Mouse (Mus musculus) neural tube, embryonic 12.5 days (tissue): ENCODE data around the gene Camk2n2. TPM values are rescaled to one million over a fixed set of nuclear protein-coding genes. Genes with fewer than 3 reads are reported as not detected.
A peak's percentile ranks its signal among the peaks of the same experiment; 100 is the strongest.
"Not testable (repeated sequence)": the region's sequence is repeated elsewhere in the genome, so short reads cannot be mapped to it uniquely, and the experiment has no call there.

Source experiments
- ATAC-seq: fragments of 200-750 bp; cut with Nextera tagmentation; 2 replicates; pipeline ENCODE4 v1.8.0; 2017; ENCODE audit warnings: low read depth, mild to moderate bottlenecking, moderate TSS enrichment, moderate library complexity; ENCODE audit not compliant: low FRiP score
- H3K27ac ChIP-seq: fragments of 300-500 bp; sonication (generic); 2 replicates; pipeline ENCODE4 v1.5.1; 2016
- H3K27me3 ChIP-seq: fragments of 300-500 bp; sonication (generic); replicated peaks from 2 replicates; pipeline ENCODE4 v1.6.1; 2016; ENCODE audit warnings: mild to moderate bottlenecking
- H3K36me3 ChIP-seq: fragments of 300-500 bp; sonication (generic); 2 replicates; pipeline ENCODE4 v1.6.1; 2016; ENCODE audit warnings: mild to moderate bottlenecking
- H3K4me1 ChIP-seq: fragments of 300-500 bp; sonication (generic); 2 replicates; pipeline ENCODE4 v1.6.1; 2016
- H3K4me2 ChIP-seq: fragments of 300-500 bp; sonication (generic); replicated peaks from 2 replicates; pipeline ENCODE4 v1.6.1; 2016; ENCODE audit warnings: mild to moderate bottlenecking
- H3K4me3 ChIP-seq: fragments of 300-500 bp; sonication (generic); 2 replicates; pipeline ENCODE4 v1.5.1; 2016
- H3K9ac ChIP-seq: fragments of 300-500 bp; sonication (generic); 2 replicates; pipeline ENCODE4 v1.6.1; 2016; ENCODE audit warnings: mild to moderate bottlenecking
- H3K9me3 ChIP-seq: fragments of 300-500 bp; sonication (generic); 2 replicates; pipeline ENCODE4 v1.6.1; 2016; ENCODE audit warnings: mild to moderate bottlenecking
- WGBS: fragments of 180-500 bp; shearing (Covaris S2); methylation state at CpG from one replicate; pipeline ENCODE4 v1.1.7; 2016; 5-methylcytosine and 5-hydroxymethylcytosine counted together
- polyA plus RNA-seq: library from polyadenylated mRNA; unstranded; fragments of >200 nt; fragmentation: Nextera tagmentation; extraction: Ambion mirVana; gene quantifications from 2 replicates; pipeline ENCODE4 v1.2.1, GENCODE M21; 2016

Gene Camk2n2
- polyA plus RNA-seq: 11.9 and 12.3 TPM in 2 replicates

DNA sequence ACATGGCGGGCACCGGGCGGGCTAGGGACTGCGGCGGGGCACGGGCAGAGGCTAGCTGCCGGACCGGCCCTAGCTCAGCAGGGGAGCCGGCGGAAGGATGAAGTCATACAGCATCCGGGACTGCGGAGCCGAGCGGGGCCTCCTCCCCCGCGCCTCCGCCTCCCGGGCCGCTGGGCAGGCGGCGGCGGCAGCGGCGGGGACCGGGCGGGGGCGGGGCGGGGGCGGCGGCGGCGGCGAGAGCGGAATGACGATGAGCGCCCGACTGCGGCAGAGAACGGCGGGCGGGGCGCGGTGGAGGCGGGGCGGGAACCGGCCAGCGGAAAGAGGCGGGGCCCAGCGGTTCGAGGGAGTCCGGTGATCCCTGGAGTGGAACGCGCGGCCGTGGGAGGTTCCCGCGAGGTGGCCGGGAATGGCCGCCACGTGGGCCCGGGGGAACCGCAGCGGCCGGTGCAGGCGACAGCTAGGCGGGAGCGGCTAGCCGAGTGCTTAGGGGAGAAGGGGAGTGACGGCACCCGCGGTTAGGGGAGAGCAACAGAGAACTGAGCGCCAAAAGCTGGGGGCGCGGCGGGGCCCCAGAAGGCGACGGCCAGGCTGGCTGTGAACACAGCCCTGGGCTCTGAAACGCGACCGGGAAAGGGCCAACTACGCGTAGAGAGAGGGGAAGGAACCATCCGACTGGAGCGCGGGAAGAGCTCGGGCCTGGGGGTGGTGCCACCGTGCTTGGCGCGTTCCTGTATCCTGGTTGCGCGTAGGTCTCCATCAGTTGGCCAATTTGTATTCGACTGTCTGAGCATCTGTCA is at the start of gene Camk2n2:
Camk2n2 (minus strand) TSS at position 97 of the 800 bp plus-strand sequence.
- no peaks in the 10 kb centered on the region for H3K36me3 ChIP-seq
- H3K4me1 ChIP-seq: peaks cover 31% of the 10 kb centered on the region
- peak within 1 kb of the TSS; percentile 82 for H3K27ac ChIP-seq
- no peaks in the 10 kb centered on the region for H3K9me3 ChIP-seq
- no peaks in the 10 kb centered on the region; the same call in 1 of the 2 replicates for H3K27me3 ChIP-seq
- ATAC-seq: peak; percentile 51
- peak within 1 kb of the TSS; percentile 81 for H3K9ac ChIP-seq
- peak within 1 kb of the TSS; percentile 78 for H3K4me3 ChIP-seq
- WGBS: under 1% methylated on average over 90 of the region's 92 CpGs
- H3K4me2 ChIP-seq: peak within 1 kb of the TSS; percentile 96

DNA sequence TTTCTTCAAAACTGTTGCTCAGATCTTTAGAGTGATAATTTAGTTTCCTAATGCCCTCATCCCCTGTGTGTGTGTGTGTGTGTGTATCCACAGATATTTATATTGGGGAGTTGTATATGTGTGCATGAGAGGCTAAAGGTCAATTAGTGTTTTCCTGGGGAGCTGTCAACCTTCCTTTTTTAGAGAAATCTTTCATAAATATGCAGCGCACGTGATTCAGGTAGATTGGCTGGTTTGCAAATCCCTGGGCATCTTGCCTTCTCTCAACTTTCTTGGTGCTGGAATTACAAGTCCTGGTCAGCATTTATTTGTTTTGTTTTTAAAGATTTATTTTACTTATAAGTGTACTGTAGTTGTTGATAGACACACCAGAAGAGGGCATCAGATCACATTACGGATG is 49.2 kb upstream of the Camk2n2 start:
- Histone ChIP-seq H3K27ac (no peak overlapping the region), H3K4me1 (peaks cover 15% of the 10 kb centered on the region), H3K9me3 (no peaks in the 10 kb centered on the region), H3K4me3 (no peak overlapping the region), H3K27me3 (no peaks in the 10 kb centered on the region), H3K36me3 (peaks cover 2% of the 10 kb centered on the region), H3K9ac (no peak overlapping the region), H3K4me2 (no peak overlapping the region)
- ATAC-seq: no peak
- 92% methylated on average over 3 of the region's 3 CpGs for WGBS

DNA sequence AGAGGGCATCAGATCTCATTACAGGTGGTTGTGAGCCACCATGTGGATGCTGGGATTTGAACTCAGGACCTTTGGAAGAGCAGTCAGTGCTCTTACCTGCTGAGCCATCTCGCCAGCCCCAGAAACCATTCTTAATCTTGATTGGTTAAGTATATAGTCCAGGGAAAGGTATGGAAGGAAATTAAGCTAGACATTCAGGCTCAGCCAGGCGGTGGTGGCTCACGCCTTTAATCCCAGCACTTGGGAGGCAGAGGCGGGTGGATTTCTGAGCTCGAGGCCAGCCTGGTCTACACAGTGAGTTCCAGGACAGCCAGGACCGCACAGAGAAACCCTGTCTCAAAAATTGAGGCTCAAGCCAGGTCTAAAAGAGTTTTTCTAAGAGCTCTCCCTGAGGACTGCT is 46.9 kb upstream of the Camk2n2 start, which contains the start of gene Eif4g1:
Eif4g1 (plus strand) TSS at position 301 of the 400 bp plus-strand sequence.
- WGBS: 97% methylated on average over 5 of the region's 6 CpGs
- H3K4me1 ChIP-seq, H3K27me3 ChIP-seq, ATAC-seq, H3K9ac ChIP-seq, H3K9me3 ChIP-seq, H3K4me3 ChIP-seq, H3K4me2 ChIP-seq, H3K27ac ChIP-seq: not testable (repeated sequence)
- H3K36me3 ChIP-seq: peaks cover 16% of the 10 kb centered on the region

DNA sequence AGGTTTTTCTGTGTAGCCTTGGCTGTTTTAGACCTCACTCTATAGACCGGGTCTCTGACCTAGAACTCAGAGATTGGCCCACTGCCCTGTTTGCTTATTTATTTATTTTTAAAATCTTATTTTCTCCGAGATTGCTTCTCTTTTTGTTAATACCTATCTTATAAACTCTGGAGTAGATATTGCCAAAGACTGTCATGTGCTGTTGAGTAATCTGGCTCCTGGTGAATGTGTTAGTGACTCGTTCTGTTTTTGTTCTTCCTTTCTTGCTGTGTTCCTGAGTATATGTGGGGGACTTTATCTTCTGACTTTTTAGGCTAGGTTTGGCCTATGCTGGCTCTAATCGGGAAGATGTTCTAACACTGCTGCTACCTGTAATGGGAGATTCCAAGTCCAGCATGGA is 36.6 kb upstream of the Camk2n2 start:
- no peaks in the 10 kb centered on the region for H3K27me3 ChIP-seq
- no peak overlapping the region for H3K4me3 ChIP-seq
- H3K27ac ChIP-seq: no peak overlapping the region
- H3K36me3 ChIP-seq: peaks cover 82% of the 10 kb centered on the region
- no peak for ATAC-seq
- peaks cover 6% of the 10 kb centered on the region for H3K4me1 ChIP-seq
- no peaks in the 10 kb centered on the region for H3K9me3 ChIP-seq
- H3K9ac ChIP-seq: no peak overlapping the region
- H3K4me2 ChIP-seq: no peak overlapping the region
- 91% methylated on average over 4 of the region's 4 CpGs for WGBS

DNA sequence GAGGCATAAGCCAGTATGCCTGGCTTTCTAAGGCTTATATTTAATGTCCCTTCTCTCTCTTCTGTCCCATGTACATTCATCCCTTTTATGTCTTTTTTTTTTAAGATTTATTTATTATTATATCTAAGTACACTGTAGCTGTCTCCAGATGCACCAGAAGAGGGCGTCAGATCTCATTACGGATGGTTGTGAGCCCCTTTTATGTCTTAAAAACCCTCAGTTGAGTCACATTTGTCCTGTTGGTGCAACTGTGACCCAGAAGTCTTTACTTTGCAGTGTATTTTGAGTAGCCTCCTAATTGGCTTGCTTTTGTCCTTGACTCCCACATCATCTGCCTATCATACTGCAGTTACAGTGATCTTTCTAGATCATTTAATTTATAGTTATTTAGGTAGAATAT is 32.2 kb upstream of the Camk2n2 start:
- ATAC-seq: no peak
- WGBS: 51% methylated on average over 2 of the region's 2 CpGs
- Histone ChIP-seq H3K9me3 (no peaks in the 10 kb centered on the region), H3K27ac (no peak overlapping the region), H3K4me2 (peak overlapping the region; percentile 91; the same call in 1 of the 2 replicates), H3K36me3 (peaks cover 40% of the 10 kb centered on the region), H3K4me1 (peaks cover 16% of the 10 kb centered on the region), H3K4me3 (no peak overlapping the region), H3K9ac (no peak overlapping the region), H3K27me3 (no peaks in the 10 kb centered on the region)

DNA sequence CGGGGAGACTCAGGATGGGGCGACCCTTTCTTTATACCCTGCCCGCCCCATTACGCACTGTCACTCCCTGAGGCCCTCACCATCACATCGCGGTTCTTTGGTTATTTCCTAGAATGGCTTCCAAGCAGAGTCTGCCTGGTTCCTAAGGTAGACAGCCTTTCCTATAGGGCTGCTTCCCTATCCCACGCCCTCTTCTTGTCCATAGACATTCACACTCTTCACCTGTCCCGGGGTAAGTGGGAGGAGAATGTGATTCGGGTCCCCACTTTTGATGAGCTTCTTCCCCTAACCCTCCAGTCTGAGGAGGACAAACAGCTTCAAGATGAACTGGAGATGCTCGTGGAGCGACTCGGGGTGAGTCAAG is 30.8 kb upstream of the Camk2n2 start:
- H3K4me3 ChIP-seq: peak overlapping the region; percentile 71
- peaks cover 26% of the 10 kb centered on the region for H3K36me3 ChIP-seq
- H3K4me2 ChIP-seq: peak overlapping the region; percentile 91
- no peak for ATAC-seq
- no peak overlapping the region for H3K27ac ChIP-seq
- no peaks in the 10 kb centered on the region for H3K9me3 ChIP-seq
- peak overlapping the region; percentile 87 for H3K9ac ChIP-seq
- no peaks in the 10 kb centered on the region for H3K27me3 ChIP-seq
- H3K4me1 ChIP-seq: peaks cover 16% of the 10 kb centered on the region
- WGBS: 11% methylated on average over 12 of the region's 12 CpGs

DNA sequence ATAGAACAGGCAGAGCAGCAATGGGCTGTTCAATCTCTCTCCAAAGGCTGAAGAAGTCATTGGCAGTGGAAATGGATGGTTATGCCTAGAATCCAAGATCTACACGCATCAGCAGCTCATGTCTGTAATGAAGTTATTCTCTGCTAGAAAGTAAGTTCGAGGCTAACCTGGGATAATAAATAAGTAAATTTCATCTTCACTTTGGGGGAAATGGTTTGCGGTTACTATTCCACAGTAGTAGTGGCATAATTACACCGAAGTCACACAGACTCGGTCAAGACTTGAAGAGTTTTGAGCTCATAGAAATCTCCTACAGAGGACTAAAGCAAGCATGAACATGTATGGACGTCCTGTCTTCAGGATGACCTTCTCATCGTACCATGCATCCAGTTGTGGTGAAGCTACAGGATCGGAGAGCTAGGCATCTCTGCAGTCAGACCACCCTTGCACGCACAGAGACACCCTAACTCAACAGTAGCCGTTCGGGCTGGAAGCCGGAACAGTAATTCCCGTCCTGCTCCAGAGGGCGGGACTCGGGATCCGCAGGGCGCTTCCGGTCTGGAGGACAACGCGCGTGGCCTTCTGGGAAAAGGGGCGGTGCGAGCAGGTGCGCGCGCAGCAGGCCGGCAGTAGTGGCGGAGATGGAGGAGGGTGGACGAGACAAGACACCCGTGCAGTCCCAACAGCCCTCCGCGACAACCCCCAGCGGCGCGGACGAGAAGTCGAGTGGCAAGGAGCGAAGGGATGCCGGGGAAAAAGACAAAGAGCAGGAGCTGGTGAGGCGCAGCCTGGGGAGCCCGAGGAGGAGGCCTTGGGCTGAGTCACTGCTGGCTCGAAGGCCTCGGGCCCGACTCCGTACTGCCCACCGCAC is 30.2 kb upstream of the Camk2n2 start, which contains the start of gene Psmd2:
Psmd2 (plus strand) TSS at position 577 of the 871 bp plus-strand sequence.
- no peaks in the 10 kb centered on the region for H3K9me3 ChIP-seq
- H3K4me2 ChIP-seq: peak within 1 kb of the TSS; percentile 91
- peaks cover 16% of the 10 kb centered on the region for H3K4me1 ChIP-seq
- H3K4me3 ChIP-seq: peak within 1 kb of the TSS; percentile 71
- H3K36me3 ChIP-seq: peaks cover 20% of the 10 kb centered on the region
- no peak within 1 kb of the TSS for H3K27ac ChIP-seq
- peak; percentile 95 for ATAC-seq
- peak within 1 kb of the TSS; percentile 87 for H3K9ac ChIP-seq
- 2% methylated on average over 46 of the region's 46 CpGs for WGBS
- H3K27me3 ChIP-seq: no peaks in the 10 kb centered on the region

DNA sequence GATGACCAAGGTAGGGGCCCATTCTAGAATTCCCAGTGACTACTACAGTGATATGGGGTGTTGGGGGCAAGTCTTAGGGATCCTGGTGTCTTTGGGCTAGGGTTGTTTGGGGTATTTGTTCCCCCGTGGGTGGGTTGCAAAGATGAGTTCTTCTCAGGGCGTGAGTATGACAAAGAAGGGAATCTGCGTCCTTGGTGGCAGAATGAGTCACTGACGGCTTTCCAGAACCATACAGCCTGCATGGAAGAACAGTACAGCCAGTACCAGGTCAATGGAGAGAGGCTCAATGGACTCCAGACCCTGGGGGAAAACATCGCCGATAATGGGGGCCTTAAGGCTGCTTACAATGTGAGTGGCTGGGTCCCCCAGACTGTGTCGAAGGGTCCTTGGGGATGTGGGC is 22.8 kb upstream of the Camk2n2 start:
- H3K4me1 ChIP-seq: no peaks in the 10 kb centered on the region
- H3K9ac ChIP-seq: no peak overlapping the region
- no peak overlapping the region for H3K4me3 ChIP-seq
- no peak for ATAC-seq
- H3K27ac ChIP-seq: no peak overlapping the region
- H3K36me3 ChIP-seq: no peaks in the 10 kb centered on the region
- H3K4me2 ChIP-seq: no peak overlapping the region
- no peaks in the 10 kb centered on the region for H3K27me3 ChIP-seq
- H3K9me3 ChIP-seq: no peaks in the 10 kb centered on the region
- 93% methylated on average over 7 of the region's 7 CpGs for WGBS

DNA sequence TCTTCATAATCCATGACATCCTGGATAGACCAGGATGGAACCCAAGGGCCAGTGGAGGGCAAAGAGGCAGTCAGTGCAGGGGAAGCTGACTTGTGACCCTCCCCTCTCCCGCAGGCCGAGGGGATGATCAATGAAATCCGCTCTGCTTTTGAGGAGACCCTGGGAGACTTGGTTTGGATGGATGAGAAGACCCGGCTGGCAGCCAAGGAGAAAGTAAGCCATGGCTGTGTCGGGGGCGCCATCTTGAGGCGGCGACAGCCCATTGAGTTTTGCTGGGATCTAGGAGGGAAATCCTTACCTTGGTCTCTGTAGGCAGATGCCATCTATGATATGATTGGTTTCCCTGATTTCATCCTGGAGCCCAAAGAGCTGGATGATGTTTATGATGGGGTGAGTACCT is 21.1 kb upstream of the Camk2n2 start:
- no peak overlapping the region for H3K4me2 ChIP-seq
- no peak overlapping the region for H3K9ac ChIP-seq
- no peak overlapping the region for H3K4me3 ChIP-seq
- no peaks in the 10 kb centered on the region for H3K36me3 ChIP-seq
- ATAC-seq: peak; percentile 48; the same call in 1 of the 2 replicates
- no peaks in the 10 kb centered on the region for H3K4me1 ChIP-seq
- H3K27me3 ChIP-seq: no peaks in the 10 kb centered on the region
- H3K27ac ChIP-seq: no peak overlapping the region
- WGBS: 3% methylated on average over 8 of the region's 8 CpGs
- no peaks in the 10 kb centered on the region for H3K9me3 ChIP-seq

DNA sequence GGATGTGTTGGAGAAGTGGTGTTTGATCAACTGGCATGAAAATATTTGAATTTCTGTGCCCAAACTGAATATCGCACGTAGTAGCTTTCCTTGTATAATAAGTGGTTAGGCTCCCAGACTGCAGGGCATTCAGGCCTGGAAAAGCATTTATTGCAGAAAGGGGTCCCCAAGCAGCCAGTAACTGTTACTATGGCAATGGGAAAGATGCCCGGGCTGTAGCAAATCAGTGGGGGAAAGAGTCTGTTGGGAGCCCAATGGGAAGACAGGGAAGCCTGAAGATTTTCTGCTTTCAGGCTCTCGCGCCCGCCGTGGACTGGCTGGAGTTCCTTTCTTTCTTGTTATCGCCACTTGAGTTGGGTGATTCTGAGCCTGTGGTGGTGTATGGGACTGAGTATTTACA is 17.3 kb upstream of the Camk2n2 start:
- Histone ChIP-seq H3K36me3 (no peaks in the 10 kb centered on the region), H3K27me3 (no peaks in the 10 kb centered on the region), H3K4me3 (no peak overlapping the region), H3K9ac (no peak overlapping the region), H3K4me1 (no peaks in the 10 kb centered on the region), H3K4me2 (no peak overlapping the region), H3K9me3 (no peaks in the 10 kb centered on the region), H3K27ac (no peak overlapping the region)
- ATAC-seq: no peak
- 83% methylated on average over 8 of the region's 8 CpGs for WGBS

DNA sequence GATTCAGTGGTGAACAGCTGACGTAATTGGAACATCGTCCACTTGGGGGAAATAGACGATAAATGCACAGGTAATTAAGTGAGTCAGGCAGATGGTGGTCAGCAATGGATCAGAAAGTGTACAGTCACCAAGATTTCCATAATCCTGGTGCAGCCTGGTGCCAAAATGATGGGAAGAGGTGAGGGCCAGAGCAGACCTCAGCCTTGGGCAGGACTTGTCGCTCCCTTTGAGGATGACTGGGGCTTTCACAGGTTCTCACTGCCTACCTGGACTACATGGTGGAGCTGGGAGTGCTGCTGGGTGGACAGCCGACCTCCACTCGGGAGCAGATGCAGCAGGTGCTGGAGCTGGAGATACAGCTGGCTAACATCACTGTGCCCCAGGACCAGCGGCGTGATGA is 16.3 kb upstream of the Camk2n2 start:
- H3K4me1 ChIP-seq: no peaks in the 10 kb centered on the region
- H3K9me3 ChIP-seq: no peaks in the 10 kb centered on the region
- H3K4me3 ChIP-seq: no peak overlapping the region
- WGBS: 82% methylated on average over 8 of the region's 8 CpGs
- ATAC-seq: no peak
- no peaks in the 10 kb centered on the region for H3K36me3 ChIP-seq
- H3K9ac ChIP-seq: no peak overlapping the region
- no peak overlapping the region for H3K4me2 ChIP-seq
- H3K27ac ChIP-seq: no peak overlapping the region
- no peaks in the 10 kb centered on the region for H3K27me3 ChIP-seq
